In genomic region chr17:25918037-25918750, GRCm38 (mm10) we compare ENCODE assay signal across 9 mouse cellular contexts. TPM values are rescaled to one million over a fixed set of nuclear protein-coding genes. Genes with fewer than 3 reads are reported as not detected.
DNase-seq lines count a peak whose midpoint lies in the region; ATAC-seq and TF ChIP-seq lines count a peak whose summit lies in the region.
"Had no signal": no experiment of that assay in that cellular context is flagged by ENCODE, and none has a peak within 500 bp of the region (broad histone marks: within the 10 kb centered on the region; RNA-seq: fewer than 3 reads in every experiment).

No protein-coding gene starts in this region.

- no peak for DNase-seq in kidney, adult 2 months
- DNase-seq in kidney, postnatal 10 days = no peak
- DNase-seq in embryonic facial prominence, embryonic 10.5 days (ENCODE audit: low spot score) = no peak
- DNase-seq in ovary, adult 18-20 months (ENCODE audit: low spot score) = no peak
- no peak for DNase-seq in adrenal gland, adult 2 months

- TF ChIP-seq POLR2A in kidney, adult 2 months (IDR thresholded peaks at IDR 0.05; ENCODE audit: low read depth, low read length) = no peak

- TF ChIP-seq CTCF in kidney, adult 2 months (conservative IDR thresholded peaks at IDR 0.05; ENCODE audit: insufficient read depth, insufficient read length, low read depth, low read length) = no peak

- peak overlapping the region; percentile 88 for H3K9ac ChIP-seq in hindbrain, embryonic 15.5 days
- H3K9ac ChIP-seq in midbrain, embryonic 15.5 days = peak overlapping the region; percentile 84

- H3K4me3 ChIP-seq in kidney, adult 2 months (ENCODE audit: insufficient read depth, low read depth, low read length) = peak overlapping the region; percentile 96
- H3K4me3 ChIP-seq in embryonic facial prominence, embryonic 10.5 days = peak overlapping the region; percentile 93
- H3K4me3 ChIP-seq in hindbrain, embryonic 15.5 days = peak overlapping the region; percentile 81
- H3K4me3 ChIP-seq in midbrain, embryonic 15.5 days = peak overlapping the region; percentile 97

- no peak for ATAC-seq in hindbrain, embryonic 15.5 days (ENCODE audit: low FRiP score, low read depth)
- ATAC-seq in midbrain, embryonic 15.5 days (replicated peaks) = no peak
- ATAC-seq in megakaryocyte progenitor cell, adult 5-6 weeks (replicated peaks; ENCODE audit: poor library complexity) = no peak

- H3K27ac ChIP-seq in kidney, adult 2 months (ENCODE audit: insufficient read depth, low read depth, low read length) = no peak overlapping the region
- H3K27ac ChIP-seq in embryonic facial prominence, embryonic 10.5 days (replicated peaks) = no peak overlapping the region
- peak overlapping the region; percentile 85 for H3K27ac ChIP-seq in hindbrain, embryonic 15.5 days (replicated peaks)
- H3K27ac ChIP-seq in midbrain, embryonic 15.5 days = no peak overlapping the region

- 75% methylated on average over 9 of the region's 9 CpGs for WGBS in kidney, adult 2 months
- WGBS in embryonic facial prominence, embryonic 10.5 days = 84% methylated on average over 9 of the region's 9 CpGs
- 87% methylated on average over 9 of the region's 9 CpGs for WGBS in hindbrain, embryonic 15.5 days
- WGBS in midbrain, embryonic 15.5 days = 86% methylated on average over 9 of the region's 9 CpGs

- H3K27me3 ChIP-seq in kidney, adult 2 months (replicated peaks; ENCODE audit: control insufficient read depth, insufficient read depth, low read length) = no peaks in the 10 kb centered on the region
- H3K27me3 ChIP-seq in embryonic facial prominence, embryonic 10.5 days (replicated peaks; ENCODE audit: low read depth, poor library complexity, severe bottlenecking) = no peaks in the 10 kb centered on the region
- H3K27me3 ChIP-seq in hindbrain, embryonic 15.5 days = no peaks in the 10 kb centered on the region
- H3K27me3 ChIP-seq in midbrain, embryonic 15.5 days (replicated peaks) = no peaks in the 10 kb centered on the region

- H3K4me2 ChIP-seq in hindbrain, embryonic 15.5 days = peak overlapping the region; percentile 86
- peak overlapping the region; percentile 81 for H3K4me2 ChIP-seq in midbrain, embryonic 15.5 days

- no peaks in the 10 kb centered on the region for H3K9me3 ChIP-seq in embryonic facial prominence, embryonic 10.5 days
- H3K9me3 ChIP-seq in hindbrain, embryonic 15.5 days = no peaks in the 10 kb centered on the region
- no peaks in the 10 kb centered on the region for H3K9me3 ChIP-seq in midbrain, embryonic 15.5 days

- peaks cover 20% of the 10 kb centered on the region; the same call in 1 of the 2 replicates for H3K4me1 ChIP-seq in kidney, adult 2 months (ENCODE audit: control insufficient read depth, insufficient read depth, low read length)
- H3K4me1 ChIP-seq in embryonic facial prominence, embryonic 10.5 days = peaks cover 35% of the 10 kb centered on the region
- peaks cover 25% of the 10 kb centered on the region for H3K4me1 ChIP-seq in hindbrain, embryonic 15.5 days (replicated peaks)
- peaks cover 23% of the 10 kb centered on the region for H3K4me1 ChIP-seq in midbrain, embryonic 15.5 days

- H3K36me3 ChIP-seq in kidney, adult 2 months (ENCODE audit: control insufficient read depth, insufficient read depth, low read length) = no peaks in the 10 kb centered on the region
- H3K36me3 ChIP-seq in embryonic facial prominence, embryonic 10.5 days (replicated peaks) = peaks cover 26% of the 10 kb centered on the region
- no peaks in the 10 kb centered on the region for H3K36me3 ChIP-seq in hindbrain, embryonic 15.5 days
- H3K36me3 ChIP-seq in midbrain, embryonic 15.5 days (replicated peaks) = no peaks in the 10 kb centered on the region

RNA-seq across cellular contexts. Expression of gene Rab40c, which starts 1.3 kb away (rescaled TPM):
- 31.3 and 34.8 TPM in 2 replicates for polyA plus RNA-seq in kidney, adult 2 months (2012; rRNA removed)
- 30.9 and 34.0 TPM in 2 replicates for polyA plus RNA-seq in embryonic facial prominence, embryonic 10.5 days (2016; fragmentation: Nextera tagmentation; extraction: Ambion mirVana)
- polyA plus RNA-seq in hindbrain, embryonic 15.5 days (2015; fragmentation: Nextera tagmentation; extraction: Ambion mirVana) = 49.3 and 55.0 TPM in 2 replicates
- polyA plus RNA-seq in midbrain, embryonic 15.5 days (2015; fragmentation: Nextera tagmentation; extraction: Ambion mirVana) = 56.7 and 57.5 TPM in 2 replicates
- 7.9 and 8.5 TPM in 2 replicates for total RNA-seq in megakaryocyte progenitor cell, adult 5-6 weeks (2015)
- total RNA-seq in megakaryocyte progenitor cell, adult 5-6 weeks (2017) = 10.4 and 12.0 TPM in 2 replicates
- 10 to 100 TPM; 21.1 to 27.3 TPM for total RNA-seq in adrenal gland, adult 2 months (2021)
- 52.1 and 68.8 TPM in 2 replicates for polyA plus RNA-seq in adrenal gland, adult 2 months (2012; rRNA removed)

RNA-seq across cellular contexts. Expression of gene Pigq, which starts 26.5 kb away (rescaled TPM):
- 236 and 270 TPM in 2 replicates for polyA plus RNA-seq in kidney, adult 2 months (2012; rRNA removed)
- 62.9 and 69.3 TPM in 2 replicates for polyA plus RNA-seq in embryonic facial prominence, embryonic 10.5 days (2016; fragmentation: Nextera tagmentation; extraction: Ambion mirVana)
- 73.9 and 77.2 TPM in 2 replicates for polyA plus RNA-seq in hindbrain, embryonic 15.5 days (2015; fragmentation: Nextera tagmentation; extraction: Ambion mirVana)
- 71.9 and 75.8 TPM in 2 replicates for polyA plus RNA-seq in midbrain, embryonic 15.5 days (2015; fragmentation: Nextera tagmentation; extraction: Ambion mirVana)
- 53.3 and 56.3 TPM in 2 replicates for total RNA-seq in megakaryocyte progenitor cell, adult 5-6 weeks (2015)
- 41.6 and 41.8 TPM in 2 replicates for total RNA-seq in megakaryocyte progenitor cell, adult 5-6 weeks (2017)
- total RNA-seq in adrenal gland, adult 2 months (2021) = 100 to 1,000 TPM; 105 to 121 TPM
- 160 and 187 TPM in 2 replicates for polyA plus RNA-seq in adrenal gland, adult 2 months (2012; rRNA removed)

RNA-seq across cellular contexts. Expression of gene Nhlrc4, which starts 26.6 kb away (rescaled TPM):
- 16.0 and 21.0 TPM in 2 replicates for polyA plus RNA-seq in kidney, adult 2 months (2012; rRNA removed)
- 0.88 TPM in 1 of 2 replicates, not detected in the other for polyA plus RNA-seq in embryonic facial prominence, embryonic 10.5 days (2016; fragmentation: Nextera tagmentation; extraction: Ambion mirVana)
- 0.30 and 0.91 TPM in 2 replicates for polyA plus RNA-seq in hindbrain, embryonic 15.5 days (2015; fragmentation: Nextera tagmentation; extraction: Ambion mirVana)
- 0.73 and 0.80 TPM in 2 replicates for polyA plus RNA-seq in midbrain, embryonic 15.5 days (2015; fragmentation: Nextera tagmentation; extraction: Ambion mirVana)
- not detected in 2 replicates for total RNA-seq in megakaryocyte progenitor cell, adult 5-6 weeks (2015)
- not detected in 2 replicates for total RNA-seq in megakaryocyte progenitor cell, adult 5-6 weeks (2017)
- total RNA-seq in adrenal gland, adult 2 months (2021) = not detected
- polyA plus RNA-seq in adrenal gland, adult 2 months (2012; rRNA removed) = not detected in 2 replicates
- total RNA-seq: gastrocnemius, adult 18-20 months had no signal

RNA-seq across cellular contexts. Expression of gene A930017K11Rik, which starts 34.2 kb away (rescaled TPM):
- polyA plus RNA-seq in kidney, adult 2 months (2012; rRNA removed) = 7.2 and 8.3 TPM in 2 replicates
- 0.35 and 0.36 TPM in 2 replicates for polyA plus RNA-seq in embryonic facial prominence, embryonic 10.5 days (2016; fragmentation: Nextera tagmentation; extraction: Ambion mirVana)
- polyA plus RNA-seq in hindbrain, embryonic 15.5 days (2015; fragmentation: Nextera tagmentation; extraction: Ambion mirVana) = 2.7 and 5.4 TPM in 2 replicates
- 3.1 and 6.1 TPM in 2 replicates for polyA plus RNA-seq in midbrain, embryonic 15.5 days (2015; fragmentation: Nextera tagmentation; extraction: Ambion mirVana)
- total RNA-seq in megakaryocyte progenitor cell, adult 5-6 weeks (2015) = not detected in 2 replicates
- not detected in 2 replicates for total RNA-seq in megakaryocyte progenitor cell, adult 5-6 weeks (2017)
- total RNA-seq in adrenal gland, adult 2 months (2021) = not detected
- polyA plus RNA-seq in adrenal gland, adult 2 months (2012; rRNA removed) = 0.13 TPM in 1 of 2 replicates, not detected in the other
- total RNA-seq: gastrocnemius, adult 18-20 months had no signal

RNA-seq across cellular contexts. Expression of gene Wfikkn1, which starts 37.5 kb away (rescaled TPM):
- 0.31 and 0.42 TPM in 2 replicates for polyA plus RNA-seq in kidney, adult 2 months (2012; rRNA removed)
- polyA plus RNA-seq in embryonic facial prominence, embryonic 10.5 days (2016; fragmentation: Nextera tagmentation; extraction: Ambion mirVana) = 7.8 and 12.6 TPM in 2 replicates
- 0.39 and 0.44 TPM in 2 replicates for polyA plus RNA-seq in hindbrain, embryonic 15.5 days (2015; fragmentation: Nextera tagmentation; extraction: Ambion mirVana)
- 0.47 and 0.54 TPM in 2 replicates for polyA plus RNA-seq in midbrain, embryonic 15.5 days (2015; fragmentation: Nextera tagmentation; extraction: Ambion mirVana)
- 0.37 and 1.1 TPM in 2 replicates for total RNA-seq in megakaryocyte progenitor cell, adult 5-6 weeks (2015)
- total RNA-seq in megakaryocyte progenitor cell, adult 5-6 weeks (2017) = 0.12 and 0.54 TPM in 2 replicates
- 1 to 10 TPM in 1 of 2 experiments, under 1 TPM in 1; 0.52 to 2.1 TPM for total RNA-seq in adrenal gland, adult 2 months (2021)
- polyA plus RNA-seq in adrenal gland, adult 2 months (2012; rRNA removed) = 2.1 and 2.5 TPM in 2 replicates
